Mouse (Mus musculus): ENCODE results near the gene Slc12a9.

DNA sequence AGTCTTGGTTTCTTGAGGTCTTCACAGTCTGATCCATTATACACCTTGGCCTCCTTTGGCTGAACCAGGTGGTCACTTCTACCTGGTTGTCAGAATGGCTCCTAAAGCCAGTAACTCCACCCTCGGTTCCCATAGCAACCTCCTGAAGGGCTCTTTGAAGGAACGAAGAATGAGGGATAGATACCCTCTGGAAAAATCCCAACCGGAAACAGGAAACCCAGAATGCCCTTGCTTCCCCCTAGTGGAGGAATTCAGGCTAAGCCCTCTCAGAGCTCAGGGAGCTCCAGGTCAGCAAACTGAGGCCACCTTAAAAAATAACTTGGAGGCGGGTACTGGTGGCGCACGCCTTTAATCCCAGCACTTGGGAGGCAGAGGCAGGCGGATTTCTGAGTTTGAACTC lies 42.8 kb upstream of the Slc12a9 start:
- peak; percentile 31; the same call in 1 of the 2 replicates for TF ChIP-seq CTCF (IDR thresholded peaks at IDR 0.05; ENCODE audit: borderline replicate concordance, extremely low read depth, insufficient read depth, insufficient read length)
- no peak for TF ChIP-seq POLR2A (IDR thresholded peaks at IDR 0.05; ENCODE audit: borderline replicate concordance, extremely low read depth, insufficient read depth, insufficient read length, poor library complexity, severe bottlenecking)
